Mouse (Mus musculus) monocyte, adult 5-6 weeks (primary cell): ENCODE data around the gene Grid1. TPM values are rescaled to one million over a fixed set of nuclear protein-coding genes. Genes with fewer than 3 reads are reported as not detected.

ENCODE experiments used
- ATAC-seq: fragments of 153-309, 156-312 bp; replicated peaks from 2 replicates; pipeline ENCODE4 v1.8.0; 2017; ENCODE audit warnings: mild to moderate bottlenecking; ENCODE audit not compliant: low TSS enrichment, insufficient number of reproducible peaks, severe bottlenecking, poor library complexity, low FRiP score
- total RNA-seq: library from RNA; stranded (forward); fragments of 200-1000, 200-491, 200-594 nt; gene quantifications from 3 replicates; pipeline ENCODE4 v1.2.3, GENCODE M21; 2017

Grid1 gene
- total RNA-seq, 1 experiment from 2014 or later: not detected

- no peak for ATAC-seq
Observed at GRCm38 (mm10) chr14:35074636-35075035, 254.7 kb downstream of the Grid1 start.

DNA sequence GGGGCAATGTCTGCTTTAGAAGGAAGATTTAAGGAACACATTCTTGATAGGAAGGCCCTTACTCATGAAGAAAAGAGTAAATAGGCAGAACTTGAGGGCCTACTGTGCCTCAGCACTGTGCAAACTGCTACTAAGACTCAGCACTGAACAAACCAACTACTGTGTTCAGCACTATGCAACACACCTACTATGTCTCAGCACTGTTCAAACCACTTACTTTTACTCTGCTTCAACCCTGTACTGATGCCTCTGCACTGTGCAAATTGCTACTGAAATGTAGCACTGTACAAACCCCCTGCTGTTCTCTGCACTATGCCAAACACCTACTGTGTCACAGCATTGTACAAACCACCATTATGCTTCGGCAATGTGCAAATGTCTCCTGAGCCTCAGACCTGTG lies 260.0 kb downstream of the Grid1 start:
- ATAC-seq: no peak

- ATAC-seq: no peak
Observed at GRCm38 (mm10) chr14:35092646-35093045, 272.7 kb downstream of the Grid1 start.

GRCm38 (mm10) chr14:35093561-35094186 lies 273.8 kb downstream of the Grid1 start:
- ATAC-seq: no peak

DNA sequence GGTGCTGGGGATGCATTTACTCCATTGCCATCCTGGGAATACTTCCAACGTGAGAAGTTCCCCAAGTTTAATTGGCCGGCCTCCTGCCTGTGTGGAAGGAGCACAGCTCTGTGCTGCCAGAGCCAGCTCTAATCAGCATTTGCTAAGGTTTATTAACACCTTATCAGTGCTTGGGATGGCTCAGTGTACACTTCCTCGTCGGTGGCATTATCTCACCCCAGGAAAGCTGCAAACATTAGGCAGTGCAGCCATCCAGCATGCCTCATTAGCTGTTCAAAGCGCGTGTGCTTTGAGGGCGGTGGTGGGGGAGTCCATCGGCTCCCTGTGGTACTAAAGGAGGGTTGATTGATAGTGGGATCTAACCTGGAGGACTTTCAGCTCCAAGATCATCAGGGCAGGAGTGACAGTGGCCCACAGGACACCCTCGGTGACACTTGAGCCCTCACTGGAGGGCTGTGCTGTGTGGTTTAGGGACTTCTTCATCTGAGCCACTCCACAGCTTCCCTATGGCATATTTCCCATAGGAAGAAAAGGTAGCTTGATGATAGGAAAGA lies 275.7 kb downstream of the Grid1 start:
- ATAC-seq: no peak

- ATAC-seq: no peak
Observed at GRCm38 (mm10) chr14:35096085-35096484, 276.2 kb downstream of the Grid1 start.

DNA sequence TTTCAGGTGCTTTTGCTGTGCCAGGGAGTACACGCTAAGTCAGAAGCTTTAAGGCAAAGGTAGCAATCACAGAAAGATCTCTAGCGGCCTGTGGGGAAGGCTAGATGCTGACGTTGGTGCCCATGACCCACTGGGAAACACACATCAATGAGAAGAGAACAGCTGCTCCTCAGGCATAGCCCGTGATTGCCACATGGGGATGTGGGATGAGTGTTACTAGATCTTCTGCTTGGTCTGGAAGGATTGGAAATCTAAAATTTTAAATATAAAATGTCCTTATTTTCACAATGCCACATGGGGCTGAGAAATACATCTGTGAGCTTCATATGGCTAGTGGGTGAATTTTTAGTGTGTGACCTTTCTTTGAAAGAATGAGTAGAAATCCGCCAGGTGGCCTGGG lies 277.3 kb downstream of the Grid1 start:
- no peak for ATAC-seq

- ATAC-seq: no peak
Observed at GRCm38 (mm10) chr14:35103639-35104210, 283.8 kb downstream of the Grid1 start.

- ATAC-seq: no peak
Observed at GRCm38 (mm10) chr14:35107596-35107995, 287.7 kb downstream of the Grid1 start.

DNA sequence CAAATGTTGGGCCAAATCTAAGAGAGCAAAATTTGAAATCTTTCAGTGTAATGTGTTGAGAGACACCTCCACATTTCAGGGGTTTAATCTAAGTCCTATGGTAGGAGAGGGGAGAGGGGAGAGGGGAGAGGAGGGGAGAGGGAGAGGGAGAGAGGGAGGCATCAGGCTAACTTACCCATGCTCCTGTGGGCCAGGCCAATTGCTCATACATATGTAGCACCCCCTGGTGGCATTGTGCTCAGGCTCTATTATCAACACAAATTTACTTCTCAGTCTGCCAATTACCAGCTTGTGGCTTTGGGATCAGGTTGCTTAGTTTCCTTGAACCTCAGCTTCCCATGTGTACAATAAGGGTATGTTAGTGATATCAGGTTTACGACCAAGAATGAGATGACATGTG lies 291.0 kb downstream of the Grid1 start:
- no peak for ATAC-seq

- no peak for ATAC-seq
Observed at GRCm38 (mm10) chr14:35112327-35113275, 292.7 kb downstream of the Grid1 start.

- no peak for ATAC-seq
Observed at GRCm38 (mm10) chr14:35113276-35113645, 293.4 kb downstream of the Grid1 start.

DNA sequence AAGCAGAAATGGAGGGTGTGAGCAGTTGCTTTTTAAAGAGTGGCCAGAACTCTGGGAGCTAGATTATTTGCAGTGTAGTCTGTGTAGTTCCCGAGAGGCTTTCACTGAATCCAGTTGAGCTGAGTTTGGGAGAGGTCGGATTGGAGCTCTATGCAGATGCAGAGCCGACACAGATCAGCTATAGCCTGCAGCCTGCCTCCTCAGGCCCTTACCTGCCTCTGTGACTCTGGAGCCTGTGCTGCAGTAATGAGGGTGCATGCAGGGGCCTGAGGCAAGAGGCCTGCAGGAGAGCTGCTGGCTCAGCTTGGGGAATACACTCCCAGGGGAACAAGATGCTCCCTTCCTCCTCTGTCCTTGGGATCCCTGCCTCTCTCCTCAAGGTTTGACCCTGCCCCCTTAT lies 296.0 kb downstream of the Grid1 start:
- ATAC-seq: no peak

- ATAC-seq: no peak
Observed at GRCm38 (mm10) chr14:35120089-35120488, 300.2 kb downstream of the Grid1 start.

GRCm38 (mm10) chr14:35120905-35121304 lies 301.0 kb downstream of the Grid1 start:
- no peak for ATAC-seq

DNA sequence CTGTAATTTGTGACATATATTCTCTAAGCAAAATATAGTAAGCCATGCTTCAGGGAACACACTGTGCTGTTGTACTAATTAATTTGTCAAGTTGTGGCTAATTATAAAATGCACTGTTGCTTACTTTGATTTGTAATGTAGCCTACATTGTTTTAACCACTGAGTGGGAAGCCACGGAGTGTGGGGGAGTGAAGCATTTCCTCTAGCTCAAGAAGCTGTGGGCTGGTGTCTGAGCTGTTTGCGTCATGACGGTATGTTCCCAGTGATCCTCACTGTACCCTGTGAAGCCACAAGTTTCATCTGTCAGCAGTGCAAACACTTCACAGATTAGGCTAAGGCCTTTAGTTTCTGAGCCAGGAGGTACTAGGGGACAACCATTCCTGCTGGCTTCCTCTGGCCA lies 302.2 kb downstream of the Grid1 start:
- no peak for ATAC-seq

- ATAC-seq: no peak
Observed at GRCm38 (mm10) chr14:35123260-35123875, 303.5 kb downstream of the Grid1 start.

- no peak for ATAC-seq
Observed at GRCm38 (mm10) chr14:35127616-35128015, 307.7 kb downstream of the Grid1 start.

- ATAC-seq: no peak
Observed at GRCm38 (mm10) chr14:35135056-35135455, 315.1 kb downstream of the Grid1 start.
